Mouse (Mus musculus) liver, postnatal 0 days (tissue): ENCODE measurements at regions not wholly inside any gene's neighbourhood (a gene's known extent, or its start where the extent isn't known, plus 50 kb on each side); places are given as distances from the start of the nearest gene placed in this dataset.

Experiments
- ATAC-seq: fragments of 200-750 bp; cut with Nextera tagmentation; 2 replicates; pipeline ENCODE4 v1.8.0; 2017; ENCODE audit warnings: mild to moderate bottlenecking, moderate library complexity
- DNase-seq: peaks from one replicate; pipeline ENCODE4 v3.0.0-alpha.2; 2016
- H3K27ac ChIP-seq: fragments of 300-500 bp; sonication (generic); 2 replicates; pipeline ENCODE4 v1.5.1; 2014; ENCODE audit warnings: antibody characterized with exemption, moderate library complexity, mild to moderate bottlenecking, low read depth
- H3K27me3 ChIP-seq: fragments of 300-500 bp; sonication (generic); 2 replicates; pipeline ENCODE4 v1.6.1; 2014; ENCODE audit warnings: low read length, control low read depth, mixed read lengths; ENCODE audit not compliant: insufficient read depth
- H3K36me3 ChIP-seq: fragments of 300-500 bp; sonication (generic); replicated peaks from 2 replicates; pipeline ENCODE4 v1.6.1; 2014; ENCODE audit warnings: mild to moderate bottlenecking, control low read depth, low read length, moderate library complexity, mixed read lengths; ENCODE audit not compliant: insufficient read depth
- H3K4me1 ChIP-seq: fragments of 300-500 bp; sonication (generic); 2 replicates; pipeline ENCODE4 v1.6.1; 2014; ENCODE audit warnings: antibody characterized with exemption, mild to moderate bottlenecking, control low read depth; ENCODE audit not compliant: insufficient read depth
- H3K4me2 ChIP-seq: fragments of 300-500 bp; sonication (generic); 2 replicates; pipeline ENCODE4 v1.6.1; 2014; ENCODE audit warnings: low read depth, mild to moderate bottlenecking, low read length, moderate library complexity, mixed read lengths
- H3K4me3 ChIP-seq: fragments of 300-500 bp; sonication (generic); 2 replicates; pipeline ENCODE4 v1.5.1; 2014; ENCODE audit warnings: low read depth, low read length
- H3K9ac ChIP-seq: fragments of 300-500 bp; sonication (generic); replicated peaks from 2 replicates; pipeline ENCODE4 v1.6.1; 2014; ENCODE audit warnings: mild to moderate bottlenecking, moderate library complexity
- H3K9me3 ChIP-seq: fragments of 300-500 bp; sonication (generic); 2 replicates; pipeline ENCODE4 v1.6.1; 2016; ENCODE audit warnings: mild to moderate bottlenecking, control low read depth, low read length, mixed read lengths
- CTCF ChIP-seq: sonication (generic); IDR thresholded peaks from 2 replicates; pipeline ENCODE4 v1.5.1; 2016; ENCODE audit warnings: antibody characterized with exemption, low read depth
- EP300 ChIP-seq: IDR thresholded peaks from 2 replicates; pipeline ENCODE4 v1.6.1; 2016; ENCODE audit warnings: antibody characterized with exemption, low read depth, mild to moderate bottlenecking
- WGBS: fragments of 180-500 bp; shearing (Covaris S2); extraction: QIAGEN DNeasy Blood & Tissue Kit; methylation state at CpG from one replicate; pipeline ENCODE4 v1.1.7; 2014; ENCODE audit not compliant: insufficient replicate concordance; 5-methylcytosine and 5-hydroxymethylcytosine counted together

- 45% methylated on average over 3 of the region's 3 CpGs for WGBS
- Histone ChIP-seq H3K36me3 (no peaks in the 10 kb centered on the region), H3K9me3 (no peaks in the 10 kb centered on the region), H3K4me1 (no peaks in the 10 kb centered on the region), H3K4me2 (no peak overlapping the region), H3K27ac (no peak overlapping the region), H3K4me3 (no peak overlapping the region), H3K27me3 (no peaks in the 10 kb centered on the region), H3K9ac (no peak overlapping the region)
- DNase-seq (no peak), ATAC-seq (no peak)
- TF ChIP-seq EP300 = no peak
- no peak for TF ChIP-seq CTCF
Observed at GRCm38 (mm10) chr13:118966120-118966676, 296.6 kb downstream of the Fgf10 start.

- ATAC-seq = no peak
Observed at GRCm38 (mm10) chr13:118967707-118968106, 298.1 kb downstream of the Fgf10 start.

GRCm38 (mm10) chr13:118975008-118975407 lies 305.4 kb downstream of the Fgf10 start:
- no peaks in the 10 kb centered on the region for H3K36me3 ChIP-seq
- TF ChIP-seq CTCF (no peak), EP300 (no peak)
- DNase-seq (no peak), ATAC-seq (no peak)
- no peak overlapping the region for H3K4me3 ChIP-seq
- no peak overlapping the region for H3K27ac ChIP-seq
- no peaks in the 10 kb centered on the region for H3K4me1 ChIP-seq
- H3K9ac ChIP-seq = no peak overlapping the region
- no peak overlapping the region for H3K4me2 ChIP-seq
- H3K27me3 ChIP-seq = no peaks in the 10 kb centered on the region
- H3K9me3 ChIP-seq = no peaks in the 10 kb centered on the region

More at GRCm38 (mm10) chr13:118967707-118968106, 298.1 kb downstream of the Fgf10 start:
- Histone ChIP-seq H3K9me3 (no peaks in the 10 kb centered on the region), H3K4me1 (no peaks in the 10 kb centered on the region), H3K9ac (no peak overlapping the region), H3K27ac (no peak overlapping the region), H3K36me3 (no peaks in the 10 kb centered on the region), H3K27me3 (no peaks in the 10 kb centered on the region), H3K4me3 (no peak overlapping the region), H3K4me2 (no peak overlapping the region)
- WGBS = 68% methylated on average over 4 of the region's 4 CpGs
- TF ChIP-seq CTCF (no peak), EP300 (no peak)
- no peak for DNase-seq

- Histone ChIP-seq H3K4me1 (no peaks in the 10 kb centered on the region), H3K9ac (no peak overlapping the region), H3K4me3 (no peak overlapping the region), H3K27ac (no peak overlapping the region), H3K4me2 (no peak overlapping the region), H3K36me3 (no peaks in the 10 kb centered on the region), H3K27me3 (no peaks in the 10 kb centered on the region), H3K9me3 (no peaks in the 10 kb centered on the region)
- no peak for TF ChIP-seq EP300
- no peak for TF ChIP-seq CTCF
- no peak for ATAC-seq
- WGBS = 88% methylated on average over 1 of the region's 1 CpGs
- DNase-seq = no peak
Observed at GRCm38 (mm10) chr13:118975519-118975918, 305.9 kb downstream of the Fgf10 start.

- Histone ChIP-seq H3K27me3 (no peaks in the 10 kb centered on the region), H3K4me2 (no peak overlapping the region), H3K36me3 (no peaks in the 10 kb centered on the region), H3K27ac (no peak overlapping the region), H3K4me1 (no peaks in the 10 kb centered on the region), H3K4me3 (no peak overlapping the region), H3K9ac (no peak overlapping the region), H3K9me3 (no peaks in the 10 kb centered on the region)
- DNase-seq (no peak), ATAC-seq (no peak)
- WGBS = 69% methylated on average over 5 of the region's 5 CpGs
- TF ChIP-seq CTCF (no peak), EP300 (no peak)
Observed at GRCm38 (mm10) chr13:118979505-118979904, 309.9 kb downstream of the Fgf10 start.

GRCm38 (mm10) chr13:118981196-118981810 lies 311.7 kb downstream of the Fgf10 start:
- Histone ChIP-seq H3K27me3 (no peaks in the 10 kb centered on the region), H3K9ac (no peak overlapping the region), H3K4me3 (no peak overlapping the region), H3K36me3 (no peaks in the 10 kb centered on the region), H3K4me1 (no peaks in the 10 kb centered on the region), H3K27ac (no peak overlapping the region), H3K9me3 (no peaks in the 10 kb centered on the region), H3K4me2 (no peak overlapping the region)
- TF ChIP-seq EP300 (no peak), CTCF (no peak)
- 78% methylated on average over 10 of the region's 10 CpGs for WGBS
- no peak for ATAC-seq
- no peak for DNase-seq

GRCm38 (mm10) chr13:118985285-118985684 lies 315.7 kb downstream of the Fgf10 start:
- H3K4me3 ChIP-seq = no peak overlapping the region
- no peak overlapping the region for H3K9ac ChIP-seq
- no peak overlapping the region for H3K4me2 ChIP-seq
- H3K27ac ChIP-seq = no peak overlapping the region
- H3K4me1 ChIP-seq = no peaks in the 10 kb centered on the region
- H3K27me3 ChIP-seq = no peaks in the 10 kb centered on the region
- no peak for DNase-seq
- TF ChIP-seq CTCF (no peak), EP300 (no peak)
- H3K9me3 ChIP-seq = no peaks in the 10 kb centered on the region
- WGBS = 78% methylated on average over 1 of the region's 1 CpGs
- H3K36me3 ChIP-seq = no peaks in the 10 kb centered on the region
- ATAC-seq = no peak
